Mouse (Mus musculus) embryonic stem cell, embryonic (primary cell): ENCODE data around the gene Gm3486.
"Not testable (repeated sequence)": the region's sequence is repeated elsewhere in the genome, so short reads cannot be mapped to it uniquely, and the experiment has no call there.

ENCODE experiments used
- CTCF ChIA-PET, 4 experiments: fragments of 300-600 bp in 2 of 4; fragments of 350-600 bp in 2 of 4; sonication (Branson Sonifier 250); formaldehyde crosslinking; loops; one replicate each; lab custom pipeline; 2022; ENCODE audit warnings: inconsistent platforms in 2 of 4; lab: Charles Lee
- POLR2A ChIA-PET, 4 experiments: fragments of 300-600 bp in 2 of 4; fragments of 350-600 bp in 2 of 4; sonication (Branson Sonifier 250); formaldehyde crosslinking; loops; one replicate each; lab custom pipeline; 2022; ENCODE audit warnings: antibody characterized with exemption in 4 of 4, inconsistent platforms in 1 of 4; lab: Charles Lee

The Gm3486 gene

GRCm38 (mm10) chr14:41489385-41489784, at the start of gene Gm3486:
Gene Gm3486, minus strand, starts transcription at chr14:41489485.
- CTCF ChIA-PET, POLR2A ChIA-PET: not testable (repeated sequence)

DNA sequence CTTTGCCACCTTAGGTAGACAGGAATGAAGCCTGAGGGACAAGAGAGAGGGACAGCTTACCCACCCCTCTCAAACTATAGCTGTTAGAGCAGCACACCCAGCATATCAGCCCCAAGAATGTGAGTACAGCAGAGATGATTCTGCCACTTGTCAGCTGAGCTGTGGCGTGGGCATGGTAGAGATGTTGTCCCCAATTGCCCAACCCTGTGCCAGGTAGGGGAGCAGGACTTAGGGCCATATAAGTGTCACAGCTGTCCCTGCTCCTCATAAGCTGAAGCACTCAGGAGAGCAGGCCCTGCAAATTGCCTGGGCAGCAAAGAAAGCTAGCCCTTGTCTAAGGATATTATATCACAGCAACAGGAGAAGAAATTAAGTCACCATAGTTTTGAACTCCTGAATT, 35.4 kb upstream of the Gm3486 start:
- POLR2A ChIA-PET, CTCF ChIA-PET: not testable (repeated sequence)

DNA sequence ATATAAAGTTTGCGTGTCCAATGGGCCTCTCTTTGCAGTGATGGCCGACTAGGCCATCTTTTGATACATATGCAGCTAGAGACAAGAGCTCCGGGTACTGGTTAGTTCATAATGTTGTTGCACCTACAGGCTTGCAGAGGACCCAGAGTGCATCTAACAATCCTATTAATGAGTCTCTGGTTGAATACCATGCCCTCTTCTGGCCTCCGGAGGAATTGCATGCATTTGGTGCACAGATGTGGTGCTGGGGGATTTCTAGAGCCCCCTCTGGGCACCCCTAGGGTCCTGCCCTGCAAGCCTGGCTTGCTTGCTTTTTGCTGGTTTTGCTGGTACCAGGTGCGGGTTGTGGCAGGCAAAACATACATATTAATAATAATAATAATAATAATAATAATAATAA, 31.4 kb upstream of the Gm3486 start:
- CTCF ChIA-PET, result not testable (repeated sequence)

GRCm38 (mm10) chr14:41453418-41453817, 35.9 kb downstream of the Gm3486 start, which contains the start of gene Gm7954:
Gene Gm7954, minus strand, starts transcription at chr14:41453518.
- POLR2A ChIA-PET, CTCF ChIA-PET: not testable (repeated sequence)

More for the DNA sequence above, 31.4 kb upstream of the Gm3486 start:
- POLR2A ChIA-PET, result not testable (repeated sequence)
